In genomic region chrX:102071517-102071916, GRCm38 (mm10) we compare ENCODE assay signal across 8 mouse cellular contexts. TPM values are rescaled to one million over a fixed set of nuclear protein-coding genes. Genes with fewer than 3 reads are reported as not detected.
DNase-seq lines count a peak whose midpoint lies in the region; ATAC-seq and TF ChIP-seq lines count a peak whose summit lies in the region.

No protein-coding gene starts in this region.

- intact Hi-C loops in left cerebral cortex, postnatal 4 days (cut with DNase I): no loop called here

- no peak for DNase-seq in liver, adult 2 months (ENCODE audit: extremely low read depth, low read depth, low spot score)
- DNase-seq in liver: no peak
- no peak for DNase-seq in forebrain, embryonic 11.5 days (ENCODE audit: low spot score)
- no peak for DNase-seq in thymus, adult 18-20 months
- DNase-seq in right cerebral cortex, adult 2 months (ENCODE audit: low spot score in 2 of 2): no peak
- DNase-seq in left cerebral cortex, postnatal 4 days: no peak

- H3K27ac ChIP-seq in liver, adult 2 months (replicated peaks; ENCODE audit: insufficient read depth, low read depth, low read length): no peak overlapping the region
- peak overlapping the region; percentile 58 for H3K27ac ChIP-seq in forebrain, embryonic 11.5 days (ENCODE audit: low read depth, low read length)
- no peak overlapping the region for H3K27ac ChIP-seq in intestine, postnatal 0 days (ENCODE audit: low read depth, low read length)
- no peak overlapping the region for H3K27ac ChIP-seq in neural tube, embryonic 12.5 days

- peak overlapping the region; percentile 67 for H3K4me2 ChIP-seq in forebrain, embryonic 11.5 days (ENCODE audit: low read depth, low read length, severe bottlenecking)
- peak overlapping the region; percentile 76 for H3K4me2 ChIP-seq in intestine, postnatal 0 days (replicated peaks; ENCODE audit: low read depth)
- H3K4me2 ChIP-seq in neural tube, embryonic 12.5 days (replicated peaks): peak overlapping the region; percentile 65

- peaks cover 3% of the 10 kb centered on the region; the same call in 1 of the 2 replicates for H3K27me3 ChIP-seq in liver, adult 2 months (ENCODE audit: control insufficient read depth, insufficient read depth, low read length)
- H3K27me3 ChIP-seq in forebrain, embryonic 11.5 days (ENCODE audit: control insufficient read depth, insufficient read depth, low read length): no peaks in the 10 kb centered on the region; the same call in 1 of the 2 replicates
- 0 out of 2 replicates have a peak, but pooled peaks cover 3% of the 10 kb centered on the region for H3K27me3 ChIP-seq in intestine, postnatal 0 days (replicated peaks; ENCODE audit: control insufficient read depth, insufficient read depth, low read length)
- H3K27me3 ChIP-seq in neural tube, embryonic 12.5 days (replicated peaks): no peaks in the 10 kb centered on the region; the same call in 1 of the 2 replicates

- WGBS in liver, adult 2 months: 40% methylated on average over 2 of the region's 2 CpGs
- 22% methylated on average over 2 of the region's 2 CpGs for WGBS in forebrain, embryonic 11.5 days
- WGBS in intestine, postnatal 0 days: 25% methylated on average over 2 of the region's 2 CpGs
- 23% methylated on average over 2 of the region's 2 CpGs for WGBS in neural tube, embryonic 12.5 days

- H3K36me3 ChIP-seq in liver, adult 2 months (ENCODE audit: control insufficient read depth, insufficient read depth, low read length): no peaks in the 10 kb centered on the region
- no peaks in the 10 kb centered on the region for H3K36me3 ChIP-seq in forebrain, embryonic 11.5 days (ENCODE audit: control insufficient read depth, insufficient read depth, low read length)
- H3K36me3 ChIP-seq in intestine, postnatal 0 days (ENCODE audit: control insufficient read depth, insufficient read depth): no peaks in the 10 kb centered on the region
- no peaks in the 10 kb centered on the region for H3K36me3 ChIP-seq in neural tube, embryonic 12.5 days

- no peak for TF ChIP-seq POLR2A in liver, adult 2 months (IDR thresholded peaks at IDR 0.05; ENCODE audit: extremely low read depth, insufficient read depth, low read length)

- no peaks in the 10 kb centered on the region for H3K79me2 ChIP-seq in liver, adult 2 months (ENCODE audit: control insufficient read depth, insufficient read depth, low read length)

- no peak overlapping the region for H3K9ac ChIP-seq in liver, adult 2 months (ENCODE audit: low read depth, low read length)
- peak overlapping the region; percentile 61 for H3K9ac ChIP-seq in forebrain, embryonic 11.5 days (ENCODE audit: low read length)
- no peak overlapping the region for H3K9ac ChIP-seq in intestine, postnatal 0 days (ENCODE audit: low read depth, low read length)
- H3K9ac ChIP-seq in neural tube, embryonic 12.5 days: no peak overlapping the region; the same call in 1 of the 2 replicates

- TF ChIP-seq CTCF in liver, adult 2 months (IDR thresholded peaks at IDR 0.05; ENCODE audit: low read depth, low read length): no peak
- TF ChIP-seq CTCF in intestine, postnatal 0 days (IDR thresholded peaks at IDR 0.05; ENCODE audit: low read depth): no peak

- H3K4me1 ChIP-seq in liver, adult 2 months (ENCODE audit: control insufficient read depth, insufficient read depth, low read length): no peaks in the 10 kb centered on the region
- no peaks in the 10 kb centered on the region for H3K4me1 ChIP-seq in forebrain, embryonic 11.5 days (replicated peaks; ENCODE audit: control insufficient read depth, insufficient read depth, low read length)
- H3K4me1 ChIP-seq in intestine, postnatal 0 days (replicated peaks; ENCODE audit: control insufficient read depth, insufficient read depth, low read length): no peaks in the 10 kb centered on the region
- H3K4me1 ChIP-seq in neural tube, embryonic 12.5 days: peaks cover 10% of the 10 kb centered on the region; the same call in 1 of the 2 replicates

- peak overlapping the region; percentile 61; the same call in 1 of the 2 replicates for H3K4me3 ChIP-seq in liver, adult 2 months (ENCODE audit: insufficient read depth, low read depth, low read length)
- H3K4me3 ChIP-seq in forebrain, embryonic 11.5 days (ENCODE audit: low read depth, low read length): peak overlapping the region; percentile 48; the same call in 1 of the 2 replicates
- peak overlapping the region; percentile 43 for H3K4me3 ChIP-seq in intestine, postnatal 0 days (ENCODE audit: low read depth, low read length)
- H3K4me3 ChIP-seq in neural tube, embryonic 12.5 days: peak overlapping the region; percentile 50

- no peaks in the 10 kb centered on the region for H3K9me3 ChIP-seq in forebrain, embryonic 11.5 days (ENCODE audit: control insufficient read depth, low read length)
- no peaks in the 10 kb centered on the region for H3K9me3 ChIP-seq in intestine, postnatal 0 days (ENCODE audit: control insufficient read depth)
- no peaks in the 10 kb centered on the region for H3K9me3 ChIP-seq in neural tube, embryonic 12.5 days

- peak; percentile 22; the same call in 1 of the 2 replicates for ATAC-seq in forebrain, embryonic 11.5 days (replicated peaks; ENCODE audit: low FRiP score)
- ATAC-seq in intestine, postnatal 0 days: no peak
- ATAC-seq in neural tube, embryonic 12.5 days (ENCODE audit: low FRiP score, low read depth): peak; percentile 11; the same call in 1 of the 2 replicates

RNA-seq across cellular contexts. Expression of gene Rtl5, which starts 0.4 kb away (rescaled TPM):
- 0.74 and 1.5 TPM in 2 replicates for total RNA-seq in liver, adult 2 months (2014; rRNA removed)
- 0.76 and 0.97 TPM in 2 replicates for polyA plus RNA-seq in liver, adult 2 months (2012; rRNA removed)
- polyA plus RNA-seq in forebrain, embryonic 11.5 days (2014; fragmentation: Nextera tagmentation; extraction: Ambion mirVana): 4.6 and 5.9 TPM in 2 replicates
- 0.33 and 0.43 TPM in 2 replicates for polyA plus RNA-seq in intestine, postnatal 0 days (2015; fragmentation: Nextera tagmentation; extraction: Ambion mirVana)
- polyA plus RNA-seq in neural tube, embryonic 12.5 days (2016; fragmentation: Nextera tagmentation; extraction: Ambion mirVana): 4.3 and 5.1 TPM in 2 replicates
- total RNA-seq in left cerebral cortex, postnatal 4 days (2021): 10 to 100 TPM; 14.0 to 17.3 TPM

RNA-seq across cellular contexts. Expression of gene Pin4, which starts 47.7 kb away (rescaled TPM):
- 6.8 and 14.0 TPM in 2 replicates for total RNA-seq in liver, adult 2 months (2014; rRNA removed)
- 2.2 and 3.8 TPM in 2 replicates for polyA plus RNA-seq in liver, adult 2 months (2012; rRNA removed)
- polyA plus RNA-seq in forebrain, embryonic 11.5 days (2014; fragmentation: Nextera tagmentation; extraction: Ambion mirVana): 73.6 and 77.5 TPM in 2 replicates
- 59.7 and 61.0 TPM in 2 replicates for polyA plus RNA-seq in intestine, postnatal 0 days (2015; fragmentation: Nextera tagmentation; extraction: Ambion mirVana)
- polyA plus RNA-seq in neural tube, embryonic 12.5 days (2016; fragmentation: Nextera tagmentation; extraction: Ambion mirVana): 84.1 and 91.2 TPM in 2 replicates
- 10 to 100 TPM; 19.1 to 23.7 TPM for total RNA-seq in left cerebral cortex, postnatal 4 days (2021)

Comparison
In these comparisons a context has a peak if more than half of its experiments do, and no peak if none do; other contexts are left out.
1. RNA of gene Pin4, which starts 47.7 kb away (polyA plus RNA-seq): 84.1 to 91.2 TPM in neural tube, embryonic 12.5 days, 73.6 to 77.5 TPM in forebrain, embryonic 11.5 days and 59.7 to 61.0 TPM in intestine, postnatal 0 days; 2.2 to 3.8 TPM in liver, adult 2 months; every median in the first group is over 10 times any median in the second.
2. Peak in every context shown above with its lines, with median percentiles within 50 percentile points of each other: H3K4me3 ChIP-seq and H3K4me2 ChIP-seq.